Mouse (Mus musculus) forebrain, embryonic 14.5 days (tissue): ENCODE measurements at regions not wholly inside any gene's neighbourhood (a gene's known extent, or its start where the extent isn't known, plus 50 kb on each side); places are given as distances from the start of the nearest gene placed in this dataset.

Experiments
- ATAC-seq: fragments of 200-750 bp; cut with Nextera tagmentation; 2 replicates; pipeline ENCODE4 v1.8.0; 2017; ENCODE audit warnings: mild to moderate bottlenecking, moderate library complexity
- DNase-seq: peaks from one replicate; pipeline ENCODE4 v3.0.0-alpha.2; 2015; ENCODE audit warnings: low spot score
- H3K27ac ChIP-seq: fragments of 300-500 bp; sonication (generic); 2 replicates; pipeline ENCODE4 v1.5.1; 2014; ENCODE audit warnings: low read depth, mild to moderate bottlenecking, control low read depth, low read length, moderate library complexity
- H3K27me3 ChIP-seq: fragments of 300-500 bp; sonication (generic); replicated peaks from 2 replicates; pipeline ENCODE4 v1.6.1; 2014; ENCODE audit warnings: low read length, control low read depth, mixed read lengths; ENCODE audit not compliant: control insufficient read depth, insufficient read depth
- H3K36me3 ChIP-seq: fragments of 300-500 bp; sonication (generic); 2 replicates; pipeline ENCODE4 v1.6.1; 2014; ENCODE audit warnings: low read length, control low read depth; ENCODE audit not compliant: control insufficient read depth, insufficient read depth
- H3K4me1 ChIP-seq: fragments of 300-500 bp; sonication (generic); 2 replicates; pipeline ENCODE4 v1.6.1; 2014; ENCODE audit warnings: antibody characterized with exemption, low read length, control low read depth; ENCODE audit not compliant: control insufficient read depth, insufficient read depth
- H3K4me2 ChIP-seq: fragments of 300-500 bp; sonication (generic); 2 replicates; pipeline ENCODE4 v1.6.1; 2014; ENCODE audit warnings: mild to moderate bottlenecking, control low read depth, low read length
- H3K4me3 ChIP-seq: fragments of 300-500 bp; sonication (generic); 2 replicates; pipeline ENCODE4 v1.5.1; 2014; ENCODE audit warnings: low read depth, low read length, control low read depth
- H3K9ac ChIP-seq: fragments of 300-500 bp; sonication (generic); 2 replicates; pipeline ENCODE4 v1.6.1; 2014; ENCODE audit warnings: mild to moderate bottlenecking, low read length, control low read depth, moderate library complexity
- H3K9me3 ChIP-seq: fragments of 300-500 bp; sonication (generic); replicated peaks from 2 replicates; pipeline ENCODE4 v1.6.1; 2016; ENCODE audit warnings: low read length, control low read depth, mixed read lengths; ENCODE audit not compliant: control insufficient read depth
- WGBS: fragments of 180-500 bp; shearing (Covaris S2); extraction: QIAGEN DNeasy Blood & Tissue Kit; methylation state at CpG from one replicate; pipeline ENCODE4 v1.1.7; 2014; 5-methylcytosine and 5-hydroxymethylcytosine counted together

- no peaks in the 10 kb centered on the region for H3K4me1 ChIP-seq
- no peak overlapping the region for H3K4me2 ChIP-seq
- no peaks in the 10 kb centered on the region for H3K36me3 ChIP-seq
- no peaks in the 10 kb centered on the region for H3K27me3 ChIP-seq
- H3K9me3 ChIP-seq = no peaks in the 10 kb centered on the region
- DNase-seq (no peak), ATAC-seq (no peak)
- H3K9ac ChIP-seq = no peak overlapping the region
- H3K4me3 ChIP-seq = no peak overlapping the region
- no peak overlapping the region for H3K27ac ChIP-seq
- WGBS = 91% methylated on average over 8 of the region's 8 CpGs
These were observed 543.4 kb upstream of the Gm21961 start for GRCm38 (mm10) chr15:65557846-65558835.

GRCm38 (mm10) chr15:65549046-65549445, 534.3 kb upstream of the Gm21961 start:
- no peaks in the 10 kb centered on the region for H3K27me3 ChIP-seq
- no peaks in the 10 kb centered on the region for H3K9me3 ChIP-seq
- H3K27ac ChIP-seq = no peak overlapping the region
- no peak overlapping the region for H3K9ac ChIP-seq
- H3K4me3 ChIP-seq = no peak overlapping the region
- 73% methylated on average over 2 of the region's 2 CpGs for WGBS
- no peaks in the 10 kb centered on the region for H3K4me1 ChIP-seq
- ATAC-seq (peak; percentile 15; the same call in 1 of the 2 replicates), DNase-seq (peak; percentile 52)
- no peaks in the 10 kb centered on the region for H3K36me3 ChIP-seq
- H3K4me2 ChIP-seq = no peak overlapping the region

- DNase-seq (no peak), ATAC-seq (no peak)
- H3K4me1 ChIP-seq = no peaks in the 10 kb centered on the region
- no peaks in the 10 kb centered on the region for H3K27me3 ChIP-seq
- H3K36me3 ChIP-seq = no peaks in the 10 kb centered on the region
- no peak overlapping the region for H3K27ac ChIP-seq
- no peaks in the 10 kb centered on the region for H3K9me3 ChIP-seq
- WGBS = 67% methylated on average over 3 of the region's 3 CpGs
- no peak overlapping the region for H3K9ac ChIP-seq
- no peak overlapping the region for H3K4me3 ChIP-seq
- H3K4me2 ChIP-seq = no peak overlapping the region
These were observed 520.9 kb upstream of the Gm21961 start for GRCm38 (mm10) chr15:65535606-65536005.

GRCm38 (mm10) chr15:65532241-65532640, 517.5 kb upstream of the Gm21961 start:
- WGBS = 87% methylated on average over 2 of the region's 2 CpGs
- no peaks in the 10 kb centered on the region for H3K27me3 ChIP-seq
- H3K4me3 ChIP-seq = no peak overlapping the region
- H3K4me2 ChIP-seq = no peak overlapping the region
- H3K36me3 ChIP-seq = no peaks in the 10 kb centered on the region
- DNase-seq (no peak), ATAC-seq (no peak)
- no peak overlapping the region for H3K27ac ChIP-seq
- no peaks in the 10 kb centered on the region for H3K4me1 ChIP-seq
- no peak overlapping the region for H3K9ac ChIP-seq
- no peaks in the 10 kb centered on the region for H3K9me3 ChIP-seq

- ATAC-seq = no peak
- WGBS = 98% methylated on average over 1 of the region's 1 CpGs
- no peak overlapping the region for H3K27ac ChIP-seq
- no peak overlapping the region for H3K4me3 ChIP-seq
- H3K27me3 ChIP-seq = no peaks in the 10 kb centered on the region
- H3K4me2 ChIP-seq = no peak overlapping the region
- H3K9ac ChIP-seq = no peak overlapping the region
- H3K36me3 ChIP-seq = no peaks in the 10 kb centered on the region
- H3K4me1 ChIP-seq = no peaks in the 10 kb centered on the region
- no peak for DNase-seq
- H3K9me3 ChIP-seq = no peaks in the 10 kb centered on the region
These were observed 488.0 kb upstream of the Gm21961 start for GRCm38 (mm10) chr15:65502656-65503055.

GRCm38 (mm10) chr15:65478940-65479339, 464.2 kb upstream of the Gm21961 start:
- H3K4me3 ChIP-seq = no peak overlapping the region
- no peak overlapping the region for H3K4me2 ChIP-seq
- peak; percentile 81; the same call in 1 of the 2 replicates for ATAC-seq
- DNase-seq = peak; percentile 78
- H3K9ac ChIP-seq = no peak overlapping the region
- no peaks in the 10 kb centered on the region for H3K27me3 ChIP-seq
- H3K4me1 ChIP-seq = no peaks in the 10 kb centered on the region
- WGBS = 20% methylated on average over 3 of the region's 3 CpGs
- no peaks in the 10 kb centered on the region for H3K36me3 ChIP-seq
- H3K9me3 ChIP-seq = no peaks in the 10 kb centered on the region
- no peak overlapping the region for H3K27ac ChIP-seq

- H3K27ac ChIP-seq = no peak overlapping the region
- WGBS = 36% methylated on average over 2 of the region's 2 CpGs
- no peaks in the 10 kb centered on the region for H3K27me3 ChIP-seq
- DNase-seq (peak; percentile 30), ATAC-seq (peak; percentile 46; the same call in 1 of the 2 replicates)
- no peaks in the 10 kb centered on the region for H3K36me3 ChIP-seq
- no peaks in the 10 kb centered on the region for H3K4me1 ChIP-seq
- H3K4me3 ChIP-seq = no peak overlapping the region
- H3K4me2 ChIP-seq = no peak overlapping the region
- no peak overlapping the region for H3K9ac ChIP-seq
- H3K9me3 ChIP-seq = no peaks in the 10 kb centered on the region
These were observed 440.6 kb upstream of the Gm21961 start for GRCm38 (mm10) chr15:65455203-65455816.

- no peaks in the 10 kb centered on the region for H3K36me3 ChIP-seq
- DNase-seq = peak; percentile 69
- no peak overlapping the region for H3K27ac ChIP-seq
- no peak overlapping the region for H3K4me2 ChIP-seq
- no peak overlapping the region for H3K4me3 ChIP-seq
- no peaks in the 10 kb centered on the region for H3K27me3 ChIP-seq
- H3K9ac ChIP-seq = no peak overlapping the region
- ATAC-seq = peak; percentile 54; the same call in 1 of the 2 replicates
- 74% methylated on average over 4 of the region's 4 CpGs for WGBS
- H3K4me1 ChIP-seq = no peaks in the 10 kb centered on the region
- no peaks in the 10 kb centered on the region for H3K9me3 ChIP-seq
These were observed 437.7 kb upstream of the Gm21961 start for GRCm38 (mm10) chr15:65452258-65453028.
